Mouse (Mus musculus): ENCODE measurements around the gene Pik3r2.

Pik3r2 gene

DNA sequence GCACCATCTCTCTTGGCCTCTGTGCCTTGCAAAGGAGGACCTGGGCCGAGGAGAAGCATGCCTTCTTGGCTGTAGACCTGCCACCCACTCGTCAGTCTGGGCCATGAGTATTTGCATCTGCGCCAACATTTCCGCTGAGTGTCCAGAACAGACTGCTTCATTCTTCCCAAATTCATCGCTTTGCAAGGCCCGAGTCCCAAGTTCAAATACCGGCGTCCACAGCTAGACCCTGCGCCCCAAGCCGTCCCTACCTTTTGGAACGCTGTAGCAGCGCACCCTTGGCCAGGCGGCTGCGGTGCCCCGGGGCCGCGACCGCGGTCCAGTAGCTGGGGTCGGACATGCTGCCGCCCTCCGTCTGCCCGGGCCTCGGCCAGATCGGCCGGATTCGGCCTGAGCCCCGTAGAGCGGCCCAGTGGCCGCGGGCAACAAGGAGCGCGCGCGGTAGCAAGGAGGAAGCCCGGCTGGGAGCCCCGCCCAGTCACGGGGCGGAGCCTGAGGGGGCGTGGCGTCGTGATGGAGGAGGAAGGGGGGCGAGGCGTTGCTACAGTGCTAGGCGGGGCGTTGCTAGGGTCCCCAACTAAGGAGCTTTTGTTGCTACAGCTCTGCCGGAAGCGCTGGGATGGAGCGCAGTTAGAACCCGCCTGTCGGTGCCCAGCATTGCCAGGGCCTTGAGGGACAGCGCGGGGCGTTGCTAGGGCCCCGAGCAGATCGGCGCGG, 15.6 kb upstream of the Pik3r2 start:
- DNase-seq (ENCODE audit: low read depth, low spot score) = peak; percentile 98
- Histone ChIP-seq H3K27me3 (ENCODE audit: control insufficient read depth, insufficient read depth, low read length, poor library complexity, severe bottlenecking) (no peaks in the 10 kb centered on the region), H3K36me3 (ENCODE audit: control insufficient read depth, insufficient read depth, low read length, poor library complexity, severe bottlenecking) (peaks cover 17% of the 10 kb centered on the region)

- peaks cover 18% of the 10 kb centered on the region for H3K36me3 ChIP-seq (ENCODE audit: control insufficient read depth, insufficient read depth, low read length, poor library complexity, severe bottlenecking)
- DNase-seq (ENCODE audit: low read depth, low spot score) = peak; percentile 84
- no peaks in the 10 kb centered on the region for H3K27me3 ChIP-seq (ENCODE audit: control insufficient read depth, insufficient read depth, low read length, poor library complexity, severe bottlenecking)
Measured at GRCm38 (mm10) chr8:70791294-70791701, 14.8 kb upstream of the Pik3r2 start.

GRCm38 (mm10) chr8:70790846-70791245, 14.3 kb upstream of the Pik3r2 start:
- Histone ChIP-seq H3K36me3 (ENCODE audit: control insufficient read depth, insufficient read depth, low read length, poor library complexity, severe bottlenecking) (peaks cover 21% of the 10 kb centered on the region), H3K27me3 (ENCODE audit: control insufficient read depth, insufficient read depth, low read length, poor library complexity, severe bottlenecking) (no peaks in the 10 kb centered on the region)
- DNase-seq (ENCODE audit: low read depth, low spot score) = no peak

DNA sequence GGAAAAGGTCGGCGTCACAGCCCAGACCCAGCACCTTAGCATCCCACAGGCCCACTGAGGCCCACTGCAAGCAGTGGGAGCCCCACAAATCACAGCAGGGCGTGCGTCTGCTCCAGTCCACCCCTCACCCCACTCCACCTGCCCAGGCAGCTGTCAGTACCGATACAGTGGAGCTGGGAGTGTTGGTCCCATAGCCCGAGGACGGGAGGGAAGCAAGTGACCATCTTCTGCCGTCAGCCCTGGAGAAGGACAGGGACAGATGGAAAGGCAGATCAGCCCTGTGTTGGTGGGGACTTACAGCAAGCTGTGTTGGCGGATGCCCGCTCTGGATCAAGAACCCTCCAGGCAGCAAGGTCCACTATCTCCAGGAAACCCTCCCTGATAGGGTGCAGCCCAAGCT, 12.5 kb upstream of the Pik3r2 start:
- no peak for DNase-seq (ENCODE audit: low read depth, low spot score)
- peaks cover 24% of the 10 kb centered on the region for H3K36me3 ChIP-seq (ENCODE audit: control insufficient read depth, insufficient read depth, low read length, poor library complexity, severe bottlenecking)
- no peaks in the 10 kb centered on the region for H3K27me3 ChIP-seq (ENCODE audit: control insufficient read depth, insufficient read depth, low read length, poor library complexity, severe bottlenecking)

- no peaks in the 10 kb centered on the region for H3K27me3 ChIP-seq (ENCODE audit: control insufficient read depth, insufficient read depth, low read length, poor library complexity, severe bottlenecking)
- no peak for DNase-seq (ENCODE audit: low read depth, low spot score)
Measured at GRCm38 (mm10) chr8:70787941-70788667, 11.6 kb upstream of the Pik3r2 start.

GRCm38 (mm10) chr8:70787051-70787445, 10.5 kb upstream of the Pik3r2 start:
- DNase-seq (ENCODE audit: low read depth, low spot score) = no peak

More at GRCm38 (mm10) chr8:70787941-70788667, 11.6 kb upstream of the Pik3r2 start:
- peaks cover 29% of the 10 kb centered on the region for H3K36me3 ChIP-seq (ENCODE audit: control insufficient read depth, insufficient read depth, low read length, poor library complexity, severe bottlenecking)

DNA sequence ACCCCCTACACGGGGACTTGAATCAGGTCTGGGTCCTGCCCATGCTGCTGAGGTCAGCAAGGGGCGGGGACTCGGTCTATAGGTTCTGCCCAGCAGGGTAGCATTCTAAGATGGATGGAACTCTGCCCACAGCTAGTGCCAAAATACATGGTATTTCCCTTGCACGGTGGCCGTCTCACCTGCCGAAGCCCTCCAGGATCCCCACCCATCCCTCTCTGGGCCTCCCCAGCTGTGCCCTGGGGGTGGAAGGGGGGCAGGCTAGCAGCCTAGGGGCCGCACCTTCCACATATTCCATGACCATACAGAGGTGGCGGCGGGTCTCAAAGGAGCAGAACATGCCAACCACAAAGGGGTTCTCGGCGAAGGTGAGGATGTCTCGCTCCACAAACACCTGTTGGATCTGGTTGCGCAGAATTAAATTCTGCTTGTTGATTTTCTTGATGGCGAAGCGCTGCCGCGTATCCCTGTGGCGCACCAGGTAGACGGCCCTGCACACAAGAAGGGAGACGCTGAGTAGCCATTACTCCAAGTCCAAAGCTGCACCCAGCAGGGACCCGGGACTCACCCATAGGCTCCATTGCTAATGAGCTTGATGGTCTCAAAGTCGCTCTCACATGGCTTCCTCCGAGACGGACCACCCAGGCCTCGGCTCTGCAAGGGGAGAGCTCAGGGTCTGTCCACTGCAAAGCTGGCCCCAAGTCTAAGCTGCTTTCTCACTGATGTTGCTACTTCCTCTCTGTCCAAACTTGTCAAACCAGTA, 10.0 kb upstream of the Pik3r2 start:
- H3K27me3 ChIP-seq (ENCODE audit: control insufficient read depth, insufficient read depth, low read length, poor library complexity, severe bottlenecking) = no peaks in the 10 kb centered on the region
- no peak for DNase-seq (ENCODE audit: low read depth, low spot score)
- H3K36me3 ChIP-seq (ENCODE audit: control insufficient read depth, insufficient read depth, low read length, poor library complexity, severe bottlenecking) = peaks cover 34% of the 10 kb centered on the region

More at GRCm38 (mm10) chr8:70787051-70787445, 10.5 kb upstream of the Pik3r2 start:
- Histone ChIP-seq H3K36me3 (ENCODE audit: control insufficient read depth, insufficient read depth, low read length, poor library complexity, severe bottlenecking) (peaks cover 30% of the 10 kb centered on the region), H3K27me3 (ENCODE audit: control insufficient read depth, insufficient read depth, low read length, poor library complexity, severe bottlenecking) (no peaks in the 10 kb centered on the region)

DNA sequence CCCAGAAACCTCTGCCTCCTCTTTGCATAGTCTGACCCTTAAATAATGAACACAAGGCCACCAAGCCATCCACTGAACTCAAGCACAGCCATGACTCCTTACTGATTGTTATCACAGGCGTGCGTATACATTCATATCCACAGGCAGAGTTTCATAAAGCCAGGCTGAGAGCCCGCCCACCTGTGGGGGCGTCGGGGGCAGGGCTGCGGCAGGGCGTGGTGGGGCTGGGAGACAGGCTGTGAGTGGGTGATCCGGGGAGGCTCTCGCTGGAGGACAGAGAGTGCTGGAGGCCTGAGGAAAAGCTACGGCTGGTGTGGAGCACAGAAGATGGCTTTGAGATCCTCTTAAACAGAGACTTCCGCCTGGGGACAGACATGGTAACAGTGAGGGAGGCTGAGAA, 3.6 kb upstream of the Pik3r2 start:
- no peaks in the 10 kb centered on the region for H3K27me3 ChIP-seq (ENCODE audit: control insufficient read depth, insufficient read depth, low read length, poor library complexity, severe bottlenecking)
- DNase-seq (ENCODE audit: low read depth, low spot score) = no peak

DNA sequence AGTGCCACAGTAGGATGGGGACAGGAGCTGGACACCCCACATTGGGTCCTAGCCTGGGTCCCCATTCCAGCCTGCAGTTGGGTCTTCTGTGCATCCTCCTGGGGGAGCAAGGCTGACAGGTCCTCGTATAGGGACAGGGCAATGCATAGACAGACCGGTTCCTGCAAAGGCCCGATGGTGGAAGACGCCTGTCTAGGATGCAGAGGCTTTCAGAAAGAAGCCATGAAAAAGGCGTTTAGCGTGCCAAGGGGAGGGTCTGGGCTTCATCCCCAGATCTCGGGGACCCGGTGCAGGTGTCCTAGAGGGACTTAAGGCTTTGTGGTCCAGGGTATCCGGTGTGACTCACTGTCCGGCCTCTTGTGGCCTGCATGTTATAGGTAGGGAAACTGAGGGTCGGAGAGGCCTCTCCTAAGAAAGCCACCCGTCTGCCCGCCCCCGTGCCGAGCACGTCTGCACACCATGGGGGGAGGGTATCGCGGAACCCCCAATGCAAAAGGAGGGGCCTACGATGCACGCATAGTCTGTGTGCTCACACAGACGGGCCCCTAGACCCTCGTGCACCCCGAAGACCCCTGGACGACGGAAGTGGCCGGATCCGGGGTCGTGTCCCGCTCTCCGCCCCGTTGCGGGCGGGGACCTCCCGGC, 540 bp downstream of the Pik3r2 start:
- DNase-seq (ENCODE audit: low read depth, low spot score) = peak; percentile 33
- Histone ChIP-seq H3K36me3 (ENCODE audit: control insufficient read depth, insufficient read depth, low read length, poor library complexity, severe bottlenecking) (peaks cover 11% of the 10 kb centered on the region; the same call in 1 of the 2 replicates), H3K27me3 (ENCODE audit: control insufficient read depth, insufficient read depth, low read length, poor library complexity, severe bottlenecking) (no peaks in the 10 kb centered on the region)

More for the DNA sequence above, 3.6 kb upstream of the Pik3r2 start:
- H3K36me3 ChIP-seq (ENCODE audit: control insufficient read depth, insufficient read depth, low read length, poor library complexity, severe bottlenecking) = peaks cover 28% of the 10 kb centered on the region

GRCm38 (mm10) chr8:70775227-70775626, 1.3 kb downstream of the Pik3r2 start:
- DNase-seq (ENCODE audit: low read depth, low spot score) = no peak
- no peaks in the 10 kb centered on the region for H3K27me3 ChIP-seq (ENCODE audit: control insufficient read depth, insufficient read depth, low read length, poor library complexity, severe bottlenecking)
- H3K36me3 ChIP-seq (ENCODE audit: control insufficient read depth, insufficient read depth, low read length, poor library complexity, severe bottlenecking) = peaks cover 5% of the 10 kb centered on the region; the same call in 1 of the 2 replicates

DNA sequence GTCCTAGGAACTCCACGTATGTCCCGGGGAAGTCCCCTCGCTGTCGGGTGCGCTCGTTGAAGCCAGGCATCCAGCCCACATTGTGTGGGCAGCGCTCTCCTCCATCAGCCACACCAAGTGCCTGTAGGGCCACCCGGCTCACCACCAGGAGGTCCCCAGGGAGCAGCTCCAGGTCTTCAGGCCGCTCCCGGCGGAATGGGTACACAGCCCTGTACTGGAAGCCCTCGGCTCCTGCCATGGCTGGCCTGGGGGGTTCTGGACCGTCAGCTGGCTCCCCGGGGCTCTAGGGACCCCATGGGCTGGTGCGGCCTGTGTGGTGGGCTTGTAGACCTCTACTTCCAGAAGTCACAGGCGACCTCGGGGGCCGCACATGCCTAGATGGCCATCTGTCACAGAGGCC, 1.8 kb downstream of the Pik3r2 start:
- 0 out of 2 replicates have a peak, but pooled peaks cover 3% of the 10 kb centered on the region for H3K36me3 ChIP-seq (ENCODE audit: control insufficient read depth, insufficient read depth, low read length, poor library complexity, severe bottlenecking)
- H3K27me3 ChIP-seq (ENCODE audit: control insufficient read depth, insufficient read depth, low read length, poor library complexity, severe bottlenecking) = no peaks in the 10 kb centered on the region

GRCm38 (mm10) chr8:70773833-70774232, 2.7 kb downstream of the Pik3r2 start:
- no peaks in the 10 kb centered on the region; the same call in 1 of the 2 replicates for H3K36me3 ChIP-seq (ENCODE audit: control insufficient read depth, insufficient read depth, low read length, poor library complexity, severe bottlenecking)
- no peaks in the 10 kb centered on the region for H3K27me3 ChIP-seq (ENCODE audit: control insufficient read depth, insufficient read depth, low read length, poor library complexity, severe bottlenecking)
- DNase-seq (ENCODE audit: low read depth, low spot score) = no peak

More for the DNA sequence above, 1.8 kb downstream of the Pik3r2 start:
- no peak for DNase-seq (ENCODE audit: low read depth, low spot score)

DNA sequence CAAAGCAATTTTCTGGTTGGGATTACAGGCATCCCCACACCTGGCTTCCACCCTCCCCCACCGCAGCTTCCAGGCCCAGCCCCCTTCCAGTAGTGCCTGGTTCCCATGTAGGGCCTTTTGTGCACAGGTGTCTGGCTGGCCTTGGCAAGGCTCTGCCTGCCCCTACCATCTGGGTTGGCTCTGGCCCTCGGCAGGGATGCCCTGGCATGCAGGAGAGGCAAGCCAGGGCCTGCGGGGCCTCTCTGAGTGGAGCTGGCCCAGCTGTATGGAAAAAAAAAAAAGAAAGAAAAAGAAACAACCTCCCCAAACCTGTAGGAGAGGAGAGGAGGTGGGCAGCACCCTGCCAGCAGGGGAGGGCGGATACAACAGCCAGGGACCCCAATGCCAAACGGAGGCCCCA, 3.1 kb downstream of the Pik3r2 start:
- DNase-seq (ENCODE audit: low read depth, low spot score) = no peak
- Histone ChIP-seq H3K36me3 (ENCODE audit: control insufficient read depth, insufficient read depth, low read length, poor library complexity, severe bottlenecking) (no peaks in the 10 kb centered on the region; the same call in 1 of the 2 replicates), H3K27me3 (ENCODE audit: control insufficient read depth, insufficient read depth, low read length, poor library complexity, severe bottlenecking) (no peaks in the 10 kb centered on the region)

- DNase-seq (ENCODE audit: low read depth, low spot score) = no peak
- Histone ChIP-seq H3K36me3 (ENCODE audit: control insufficient read depth, insufficient read depth, low read length, poor library complexity, severe bottlenecking) (no peaks in the 10 kb centered on the region; the same call in 1 of the 2 replicates), H3K27me3 (ENCODE audit: control insufficient read depth, insufficient read depth, low read length, poor library complexity, severe bottlenecking) (no peaks in the 10 kb centered on the region)
Measured at GRCm38 (mm10) chr8:70772890-70773289, 3.6 kb downstream of the Pik3r2 start.
